Mouse (Mus musculus) brain, adult 2 months (tissue): ENCODE results near the gene Tmem216.

Source experiments
- DNase-seq: peaks from one replicate; pipeline ENCODE4 v3.0.0; 2011; ENCODE audit warnings: low read depth, low spot score

Tmem216 gene

DNA sequence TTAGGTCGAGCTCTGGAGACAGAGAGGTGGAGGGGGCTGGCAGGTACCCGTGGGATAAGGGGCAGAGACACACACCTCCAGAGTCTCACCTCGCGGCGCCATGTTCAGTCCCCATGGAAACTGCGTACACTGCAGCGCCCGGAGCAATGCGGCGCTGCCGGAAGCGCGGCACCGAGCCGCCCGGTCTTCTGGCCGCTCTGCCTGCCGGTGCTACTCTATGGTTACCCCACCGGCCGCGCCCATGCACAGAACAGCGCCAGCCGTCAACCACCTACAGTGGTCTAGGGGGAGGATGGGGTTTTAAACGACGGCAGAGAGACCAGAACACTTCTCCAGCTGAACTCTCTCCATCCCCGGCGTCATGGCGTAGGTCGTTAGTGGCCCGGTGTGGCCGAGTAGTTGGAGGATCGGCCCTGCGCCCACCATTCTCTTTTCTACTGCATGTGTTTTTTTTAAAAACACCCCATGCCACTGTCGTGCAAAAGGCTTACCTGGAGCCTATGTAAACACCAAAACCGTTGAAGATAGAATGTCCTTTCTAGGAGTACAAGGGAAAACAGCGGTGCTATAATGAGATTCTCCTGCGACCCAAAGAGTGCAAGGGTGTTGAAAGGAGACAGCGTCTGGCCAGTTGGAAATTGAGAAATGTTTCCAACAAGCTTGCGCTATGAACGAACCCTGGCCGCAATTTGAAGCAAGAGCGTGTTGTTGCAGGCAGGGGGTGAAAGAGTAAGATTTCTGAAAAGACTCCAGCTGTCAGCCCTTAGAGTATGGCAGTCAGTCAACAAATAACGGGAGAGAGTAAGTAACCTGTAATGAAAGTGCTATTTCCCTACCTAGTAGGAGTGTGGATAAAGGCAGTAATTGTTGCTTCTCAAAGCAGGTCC, at the start of gene Tmem216:
Tmem216 (minus strand) TSS at position 615 of the 887 bp plus-strand sequence.
- DNase-seq, result peak; percentile 94

GRCm38 (mm10) chr19:10605293-10605900, 49.4 kb upstream of the Tmem216 start, which contains the start of the genes Ddb1 and Tkfc:
Ddb1 (plus strand) TSS chr19:10605327.
Tkfc (minus strand) TSS chr19:10605654.
- peak; percentile 99 for DNase-seq

GRCm38 (mm10) chr19:10604534-10604933, 48.5 kb upstream of the Tmem216 start:
- DNase-seq, result peak; percentile 8

DNA sequence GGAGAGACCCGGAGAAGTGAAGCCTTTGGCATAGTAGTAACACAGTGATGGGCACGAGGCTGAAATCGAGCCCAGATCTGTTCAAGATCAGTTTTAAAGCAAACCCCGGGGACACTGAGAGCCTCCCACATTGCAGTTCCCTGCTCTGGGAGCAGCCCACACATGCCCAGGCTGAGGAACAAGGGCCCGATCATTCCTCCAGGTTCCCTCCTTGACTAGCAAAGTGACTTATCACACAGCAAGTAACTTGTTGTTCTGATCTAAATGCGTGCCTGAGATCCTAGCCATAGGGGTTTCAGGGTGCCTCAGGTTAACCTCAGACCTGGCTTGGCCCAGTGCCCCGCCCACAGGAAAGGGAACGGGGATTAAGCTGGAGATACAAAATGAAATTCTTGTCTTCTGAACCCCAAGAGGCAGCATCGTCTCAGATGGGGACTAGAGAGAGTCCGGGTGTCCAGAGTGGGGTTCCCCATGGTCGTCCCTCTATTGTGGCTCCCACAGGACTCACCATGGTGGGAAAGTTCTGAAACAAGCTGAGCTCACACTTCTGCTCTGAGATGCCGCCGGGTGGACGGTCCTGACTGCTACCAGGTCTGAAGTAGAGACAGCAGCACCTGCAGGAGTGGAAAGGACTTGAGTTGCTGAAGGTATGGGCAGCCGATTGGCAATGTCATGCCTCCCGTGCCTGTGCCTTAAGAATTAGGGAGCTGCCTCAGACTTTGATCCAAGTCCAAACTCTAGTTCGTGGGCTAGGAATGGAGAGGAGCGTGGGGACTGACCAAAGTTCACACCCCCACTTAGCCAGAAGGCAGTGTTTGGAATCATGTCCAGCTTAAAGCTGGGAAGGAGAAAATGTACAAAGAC, 47.9 kb upstream of the Tmem216 start:
- peak; percentile 25 for DNase-seq

- DNase-seq, result peak; percentile 96
Measured at GRCm38 (mm10) chr19:10602787-10603186, 46.7 kb upstream of the Tmem216 start.

DNA sequence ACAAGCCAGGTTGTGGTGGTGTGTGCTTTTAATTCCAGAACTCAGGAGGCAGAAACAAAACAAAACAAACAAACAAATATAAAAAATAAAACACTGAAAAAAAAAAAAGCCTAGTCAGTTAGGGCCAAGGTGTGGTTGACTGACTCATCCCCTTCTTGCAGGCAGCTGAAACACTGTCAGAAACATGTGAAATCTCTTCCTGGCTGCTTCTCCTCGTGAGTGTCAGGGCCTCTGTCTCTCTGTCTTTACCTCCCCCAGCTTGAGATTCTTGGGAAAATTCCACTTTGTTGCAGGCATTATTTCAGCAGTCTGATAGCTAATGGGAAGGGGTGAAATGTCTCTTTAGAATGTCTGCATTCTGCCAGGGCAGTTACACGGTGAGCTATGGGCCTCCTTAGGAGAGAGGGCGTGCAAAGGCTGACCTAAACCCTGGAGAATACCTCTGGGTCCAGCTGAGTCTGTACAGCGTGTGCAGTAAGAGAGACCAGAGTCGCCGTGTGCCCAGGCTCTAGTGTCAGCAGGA, 46.3 kb upstream of the Tmem216 start:
- peak; percentile 52 for DNase-seq

DNA sequence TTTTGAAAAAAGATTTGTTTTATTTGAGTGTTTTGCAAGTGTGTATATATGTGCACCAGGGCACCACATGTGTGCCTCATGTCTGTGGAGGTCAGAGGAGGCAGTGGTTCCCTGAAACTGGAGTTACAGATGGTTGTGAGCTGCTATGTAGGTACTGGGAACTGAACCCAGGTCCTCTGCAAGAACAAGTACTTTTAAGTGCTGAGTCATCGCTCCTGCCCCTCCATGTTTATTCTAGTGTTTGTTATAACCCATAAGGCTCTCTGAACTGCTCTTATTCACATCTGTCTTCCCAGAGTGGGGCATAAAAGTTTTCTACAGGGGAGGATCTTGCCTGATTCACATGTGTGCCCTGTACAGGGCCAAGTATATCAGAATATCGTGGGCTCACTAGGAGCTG, 43.6 kb upstream of the Tmem216 start:
- no peak for DNase-seq

DNA sequence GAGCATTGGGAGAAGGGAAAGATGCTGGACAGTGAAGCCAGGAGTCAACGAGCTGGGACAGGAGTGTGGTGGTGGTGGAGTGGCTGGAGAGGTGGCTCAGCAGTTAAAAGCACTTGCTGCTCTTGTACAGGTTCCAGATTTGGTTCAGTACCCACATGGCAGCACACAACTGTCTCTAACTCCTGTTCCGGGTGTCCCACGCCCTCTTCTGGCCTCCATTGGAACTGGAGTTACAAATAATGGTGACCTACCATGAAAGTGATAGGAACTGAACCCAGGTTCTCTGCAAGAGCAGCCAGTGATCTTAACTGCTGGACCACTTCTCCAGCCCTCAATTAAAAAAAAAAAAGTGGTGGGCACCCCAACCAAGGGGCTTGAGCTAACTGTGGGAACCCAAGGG, 42.1 kb upstream of the Tmem216 start:
- DNase-seq, result no peak

DNA sequence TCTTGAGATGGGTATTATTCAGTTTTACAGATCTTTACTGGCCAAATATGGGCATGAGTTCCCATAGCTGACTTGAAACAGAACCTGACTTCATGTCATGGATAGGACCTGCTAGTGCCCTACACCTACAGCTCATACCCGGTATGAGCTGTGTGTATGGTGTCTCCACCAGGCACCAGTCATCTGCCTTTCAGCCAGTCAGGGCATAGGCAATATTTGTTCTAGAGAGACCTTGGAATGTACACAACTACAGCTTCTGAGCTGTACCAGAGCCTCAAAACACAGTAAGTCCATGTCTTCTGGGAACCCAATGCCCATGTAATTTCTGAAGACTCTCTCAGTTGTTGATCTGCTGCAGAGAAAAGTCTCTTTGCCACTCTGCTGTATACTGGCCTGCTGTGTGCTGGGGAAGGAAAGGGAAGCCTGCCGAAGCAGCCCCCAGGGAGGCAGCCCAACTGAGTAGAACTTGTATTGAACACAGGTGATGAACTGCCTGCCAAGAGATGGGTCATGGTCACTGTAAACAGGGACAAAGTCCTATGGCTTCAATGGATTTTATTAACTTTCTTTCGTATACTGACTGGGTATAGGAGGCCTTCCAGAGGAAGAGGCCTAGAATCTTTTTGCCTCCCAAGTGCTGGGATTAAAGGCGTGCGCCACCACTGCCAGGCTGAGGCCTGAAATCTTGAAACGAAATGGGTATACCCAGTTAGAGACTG, 35.8 kb upstream of the Tmem216 start:
- DNase-seq, result no peak

DNA sequence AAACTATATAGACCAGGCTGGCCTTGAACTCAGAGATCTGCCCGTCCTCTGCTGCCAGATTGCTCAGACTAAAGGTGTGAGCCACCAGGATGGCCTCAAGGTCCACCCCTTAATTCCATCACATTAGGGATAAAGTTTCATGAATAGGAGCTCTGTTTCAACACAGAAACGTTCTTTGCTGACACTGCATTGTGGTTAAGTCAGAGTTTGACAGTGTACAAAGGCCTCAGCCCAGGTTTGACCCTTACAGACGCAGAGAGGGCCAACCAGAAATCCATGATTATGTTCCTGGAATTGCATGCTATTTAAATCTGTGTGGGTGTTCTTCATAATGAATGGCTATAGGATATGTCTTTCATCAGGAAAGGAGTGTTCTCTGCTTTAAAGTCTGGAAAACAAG, 34.3 kb upstream of the Tmem216 start:
- DNase-seq, result no peak

- DNase-seq, result no peak
Measured at GRCm38 (mm10) chr19:10589127-10589857, 33.3 kb upstream of the Tmem216 start.

GRCm38 (mm10) chr19:10587231-10587630, 31.2 kb upstream of the Tmem216 start:
- no peak for DNase-seq

GRCm38 (mm10) chr19:10585112-10585511, 29.1 kb upstream of the Tmem216 start:
- no peak for DNase-seq

DNA sequence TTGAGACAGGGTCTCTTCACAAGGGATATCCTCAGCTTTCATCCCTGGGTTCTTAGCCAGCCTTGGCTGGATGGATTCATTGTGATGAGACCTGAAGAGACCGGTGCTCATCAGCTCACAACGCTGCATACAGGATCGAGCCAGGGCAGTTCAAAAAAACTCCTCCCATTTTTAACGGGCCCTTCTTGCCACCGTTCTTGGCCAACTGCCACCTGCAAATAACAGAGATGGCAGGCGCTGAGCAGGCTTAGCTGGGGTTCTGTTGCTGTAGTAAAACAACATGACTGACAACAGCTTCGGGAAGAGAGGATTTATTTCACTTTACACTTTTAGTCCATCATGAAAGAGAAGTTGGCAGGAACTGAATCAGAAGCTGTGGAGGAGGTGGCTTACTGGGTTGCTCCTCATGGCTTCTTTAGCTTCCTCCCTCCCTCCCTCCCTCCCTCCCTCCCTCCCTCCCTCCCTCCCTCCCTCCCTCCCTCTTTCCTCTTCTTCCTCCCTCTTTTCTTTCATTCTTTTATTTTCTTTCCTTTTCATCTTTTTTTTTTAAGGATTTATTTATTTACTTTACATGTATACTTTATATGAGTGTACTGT, 27.6 kb upstream of the Tmem216 start:
- DNase-seq, result peak; percentile 26

DNA sequence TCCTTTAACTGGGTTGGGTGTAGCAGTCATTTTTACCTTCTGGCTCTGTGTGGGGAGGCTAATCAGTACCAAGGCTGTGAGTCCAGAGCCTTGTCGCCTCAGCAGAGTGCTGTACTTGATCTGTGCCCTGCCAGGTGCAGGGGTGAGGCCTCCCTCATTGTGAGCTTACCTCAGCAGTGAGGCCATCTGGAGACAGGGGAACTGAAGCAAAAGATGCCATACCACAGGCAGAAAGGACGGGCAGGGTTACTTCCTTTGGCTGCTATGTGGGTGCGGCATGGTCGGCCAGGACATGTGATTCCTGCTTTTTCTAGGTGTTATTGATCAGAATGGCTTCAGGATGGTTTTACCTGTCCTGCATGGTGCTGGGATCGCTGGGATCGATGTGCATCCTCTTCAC, 25.9 kb upstream of the Tmem216 start:
- DNase-seq, result no peak

- no peak for DNase-seq
Measured at GRCm38 (mm10) chr19:10580761-10581160, 24.7 kb upstream of the Tmem216 start.

DNA sequence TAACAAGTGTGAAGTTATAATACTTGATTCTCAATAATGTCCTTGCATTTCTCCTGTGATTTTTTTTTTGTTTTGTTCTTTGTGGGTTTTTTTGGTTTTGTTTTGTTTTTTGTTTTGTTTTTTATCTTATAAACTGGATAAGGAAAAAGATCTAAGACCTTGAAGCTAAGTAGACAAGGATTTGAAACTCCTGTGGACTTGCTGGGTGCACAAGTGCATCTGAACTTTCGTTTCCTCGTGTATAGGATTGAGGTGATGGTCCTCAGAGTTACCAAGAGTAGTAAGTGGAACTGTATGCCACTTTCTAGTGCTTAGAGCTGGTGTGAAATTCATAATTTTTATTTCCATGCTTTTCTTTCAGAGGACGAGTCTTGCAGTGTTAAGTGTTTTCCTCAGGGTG, 24.1 kb upstream of the Tmem216 start:
- DNase-seq, result no peak

DNA sequence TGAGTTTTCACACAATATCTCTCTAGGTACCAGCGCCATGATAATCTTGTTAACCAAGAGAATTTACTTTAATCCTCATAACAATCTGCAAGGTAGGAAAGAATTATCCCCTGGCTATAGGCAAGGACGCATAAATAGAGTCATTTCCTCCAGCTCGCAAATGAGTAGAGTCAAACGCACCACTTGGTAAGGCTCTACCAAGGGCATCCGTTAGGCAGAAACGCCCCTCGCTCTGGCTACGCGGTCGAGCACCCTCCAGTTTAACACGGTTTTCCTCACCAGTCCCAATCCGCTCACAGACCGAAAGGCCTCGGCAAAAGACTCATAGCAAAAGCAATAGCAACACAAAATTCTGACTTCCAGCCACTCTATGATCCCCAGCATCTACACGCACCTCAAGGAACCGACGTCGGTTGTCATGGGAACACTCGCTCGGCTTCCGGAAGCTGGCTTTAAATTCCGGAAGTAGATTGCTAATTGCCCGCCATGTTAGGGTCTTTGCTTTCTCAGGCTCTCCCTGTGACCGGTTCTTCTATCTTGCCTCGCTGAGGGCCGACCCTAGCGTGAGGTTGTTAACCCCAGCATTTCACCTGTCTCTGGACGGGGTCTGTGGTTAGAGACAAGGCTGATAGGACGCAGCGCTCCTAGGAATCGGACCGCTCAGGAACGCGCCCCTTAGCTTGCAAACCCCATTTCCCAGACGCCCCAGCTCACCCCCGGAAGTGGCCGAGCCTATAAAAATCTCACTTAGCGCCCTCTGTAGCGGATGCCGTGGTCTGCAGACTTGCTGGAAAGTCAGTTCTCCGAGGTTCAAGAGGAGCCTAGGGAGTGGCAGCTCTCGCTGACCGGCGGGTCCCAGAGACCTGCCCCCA, 20.9 kb upstream of the Tmem216 start, which contains the start of the genes Cyb561a3 and Tmem138:
Cyb561a3 (plus strand) TSS at position 483 of the 872 bp plus-strand sequence.
Tmem138 (minus strand) TSS at position 673 of the 872 bp plus-strand sequence.
- DNase-seq, result peak; percentile 98

DNA sequence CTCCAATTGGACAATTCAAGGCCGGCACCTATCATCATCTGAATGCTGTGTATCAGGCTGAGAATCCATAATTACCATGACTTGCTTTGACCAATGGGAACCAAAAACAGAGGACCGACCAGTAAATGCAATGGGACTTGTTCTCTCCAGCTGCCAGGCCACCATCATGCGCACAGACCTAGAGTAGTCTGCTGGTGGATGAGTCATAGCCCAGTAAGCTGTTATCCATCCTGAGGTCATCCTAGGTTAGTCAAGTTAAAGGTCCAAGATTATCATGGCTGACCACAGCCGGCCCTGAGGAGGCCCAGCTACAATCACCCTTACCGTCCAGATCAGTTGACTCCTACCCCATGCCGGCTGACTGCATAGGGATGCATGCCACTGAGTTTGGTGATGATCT, 13.6 kb upstream of the Tmem216 start:
- no peak for DNase-seq
